Mouse (Mus musculus) midbrain, embryonic 10.5 days (tissue): ENCODE data around the gene Epha4. TPM values are rescaled to one million over a fixed set of nuclear protein-coding genes. Genes with fewer than 3 reads are reported as not detected.
A peak's percentile ranks its signal among the peaks of the same experiment; 100 is the strongest.

Source experiments
- DNase-seq: peaks from one replicate; pipeline ENCODE4 v3.0.0-alpha.2; 2017; ENCODE audit warnings: low spot score
- H3K27ac ChIP-seq: fragments of 300-500 bp; sonication (generic); replicated peaks from 2 replicates; pipeline ENCODE4 v1.5.1; 2016; ENCODE audit warnings: mild to moderate bottlenecking
- H3K27me3 ChIP-seq: fragments of 300-500 bp; sonication (generic); 2 replicates; pipeline ENCODE4 v1.6.1; 2016; ENCODE audit warnings: low read depth, mild to moderate bottlenecking; ENCODE audit not compliant: poor library complexity, severe bottlenecking
- H3K36me3 ChIP-seq: fragments of 300-500 bp; sonication (generic); 2 replicates; pipeline ENCODE4 v1.6.1; 2016; ENCODE audit warnings: mild to moderate bottlenecking, moderate library complexity
- H3K4me1 ChIP-seq: fragments of 300-500 bp; sonication (generic); 2 replicates; pipeline ENCODE4 v1.6.1; 2016
- H3K4me3 ChIP-seq: fragments of 300-500 bp; sonication (generic); 2 replicates; pipeline ENCODE4 v1.5.1; 2016; ENCODE audit warnings: mild to moderate bottlenecking, moderate library complexity
- H3K9me3 ChIP-seq: fragments of 300-500 bp; sonication (generic); replicated peaks from 2 replicates; pipeline ENCODE4 v1.6.1; 2016; ENCODE audit warnings: mild to moderate bottlenecking
- WGBS: fragments of 180-500 bp; shearing (Covaris S2); methylation state at CpG from one replicate; pipeline ENCODE4 v1.1.7; 2016; 5-methylcytosine and 5-hydroxymethylcytosine counted together
- polyA plus RNA-seq: library from polyadenylated mRNA; unstranded; fragments of >200 nt; fragmentation: Nextera tagmentation; extraction: Ambion mirVana; gene quantifications from 2 replicates; pipeline ENCODE4 v1.2.1, GENCODE M21; 2016

The Epha4 gene
- polyA plus RNA-seq, 1 experiment from 2014 or later, result 17.1 TPM

GRCm38 (mm10) chr1:77465524-77465923 lies 49.4 kb downstream of the Epha4 start:
- WGBS, result 90% methylated on average over 4 of the region's 4 CpGs
- H3K27ac ChIP-seq, result no peak overlapping the region
- no peak for DNase-seq
- H3K4me3 ChIP-seq, result no peak overlapping the region
- H3K36me3 ChIP-seq, result no peaks in the 10 kb centered on the region
- H3K27me3 ChIP-seq, result peaks cover 20% of the 10 kb centered on the region
- H3K4me1 ChIP-seq, result peaks cover 30% of the 10 kb centered on the region
- H3K9me3 ChIP-seq, result no peaks in the 10 kb centered on the region

DNA sequence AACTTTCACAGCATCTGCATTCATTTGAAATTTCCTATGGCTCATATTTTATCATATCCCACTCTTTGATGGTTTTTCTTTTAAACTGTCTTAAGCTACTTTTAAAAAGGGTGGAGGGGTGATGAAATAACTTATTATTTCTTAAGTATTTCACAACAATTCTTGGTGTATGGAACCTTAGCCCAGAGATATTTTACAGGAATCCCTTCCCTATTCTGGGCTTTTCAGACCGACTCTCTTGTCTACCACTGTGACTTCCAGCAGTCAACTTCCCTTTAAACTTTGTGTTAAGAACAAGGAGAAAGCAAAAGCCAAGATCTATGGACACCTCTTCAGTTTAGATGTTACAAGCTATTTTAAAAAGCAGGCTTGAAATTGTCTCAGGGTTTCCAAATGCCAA lies 50.8 kb downstream of the Epha4 start:
- no peak overlapping the region for H3K4me3 ChIP-seq
- H3K4me1 ChIP-seq, result peaks cover 28% of the 10 kb centered on the region
- WGBS, result 83% methylated on average over 1 of the region's 1 CpGs
- H3K27ac ChIP-seq, result no peak overlapping the region
- no peak for DNase-seq
- peaks cover 33% of the 10 kb centered on the region for H3K27me3 ChIP-seq
- H3K9me3 ChIP-seq, result no peaks in the 10 kb centered on the region
- H3K36me3 ChIP-seq, result no peaks in the 10 kb centered on the region

- no peaks in the 10 kb centered on the region for H3K9me3 ChIP-seq
- no peak overlapping the region for H3K4me3 ChIP-seq
- DNase-seq, result no peak
- H3K27ac ChIP-seq, result 0 out of 2 replicates have a peak overlapping the region, but pooled peaks have one; percentile 7
- peaks cover 40% of the 10 kb centered on the region for H3K4me1 ChIP-seq
- peaks cover 45% of the 10 kb centered on the region for H3K27me3 ChIP-seq
- H3K36me3 ChIP-seq, result no peaks in the 10 kb centered on the region
- WGBS, result 11% methylated on average over 3 of the region's 3 CpGs
Measured at GRCm38 (mm10) chr1:77461877-77462615, 52.8 kb downstream of the Epha4 start.

DNA sequence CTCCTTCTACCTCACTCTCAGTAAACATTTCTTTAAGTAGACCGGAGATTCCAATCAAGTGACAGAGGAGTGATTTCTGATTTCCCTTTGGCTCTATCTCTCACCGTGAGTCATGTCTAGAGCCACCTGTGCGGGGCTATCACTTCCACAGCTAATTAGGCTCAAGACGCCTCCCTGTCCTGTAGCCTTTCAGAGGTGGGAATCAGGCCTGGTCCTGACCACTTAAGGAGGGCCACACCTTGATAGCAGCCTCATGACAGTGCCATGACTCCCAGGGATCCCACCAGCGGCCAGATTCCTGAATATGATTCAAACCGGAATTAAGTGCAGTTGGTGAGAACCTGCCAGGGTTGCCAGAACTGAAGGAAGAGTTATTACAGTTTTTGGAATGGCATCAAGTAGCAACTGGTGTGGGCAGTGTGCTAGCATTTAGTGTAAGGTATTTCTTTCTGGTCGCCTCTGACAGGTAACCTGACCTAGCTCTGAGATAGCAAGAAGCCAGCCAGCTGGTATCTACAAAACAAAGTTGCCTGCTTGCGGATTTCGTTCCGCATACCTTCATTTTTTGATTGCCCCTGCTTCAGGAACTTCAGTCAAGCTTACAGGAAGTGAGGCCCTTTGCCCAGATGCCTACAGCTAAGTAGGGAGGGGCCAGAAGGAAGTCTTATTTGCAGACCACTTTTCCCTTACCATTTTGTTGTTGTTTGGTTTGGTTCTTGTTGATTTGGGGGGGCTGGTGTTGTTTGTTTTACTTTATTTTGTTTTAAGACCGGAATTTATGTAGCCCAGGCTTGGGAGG lies 53.9 kb downstream of the Epha4 start:
- Histone ChIP-seq H3K36me3 (no peaks in the 10 kb centered on the region), H3K27ac (no peak overlapping the region), H3K4me3 (no peak overlapping the region), H3K27me3 (peaks cover 45% of the 10 kb centered on the region), H3K9me3 (no peaks in the 10 kb centered on the region), H3K4me1 (peaks cover 47% of the 10 kb centered on the region)
- WGBS, result 69% methylated on average over 11 of the region's 11 CpGs
- no peak for DNase-seq

DNA sequence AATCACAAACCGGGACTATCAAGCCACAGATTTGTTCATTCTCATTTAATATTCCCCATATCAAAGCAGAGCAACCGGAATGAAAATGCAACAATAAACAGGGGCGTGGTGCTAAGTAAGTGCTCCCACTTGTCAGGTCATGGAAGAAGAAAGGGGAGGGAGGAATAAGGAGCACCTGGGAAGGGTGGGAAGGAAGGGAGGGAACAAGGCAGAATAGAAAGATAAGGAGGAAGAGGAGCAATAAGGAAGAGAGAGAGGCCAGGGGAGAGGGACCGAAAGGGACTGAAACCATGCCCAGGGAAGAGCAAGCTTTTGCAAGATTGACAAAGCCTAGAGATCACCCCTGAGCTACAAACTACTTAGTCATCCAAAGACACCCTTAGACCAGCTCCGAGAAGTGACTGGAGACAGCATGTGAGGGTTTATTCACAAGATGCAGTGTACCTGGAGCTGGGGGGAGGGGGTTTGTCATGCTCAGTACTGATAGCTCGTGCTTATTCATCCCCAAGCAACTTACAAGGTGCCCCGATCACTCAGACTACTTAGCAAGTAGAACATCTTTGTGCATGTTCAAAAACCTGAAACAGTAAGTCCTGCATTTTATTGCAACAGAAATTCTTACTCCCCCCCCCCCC lies 56.0 kb downstream of the Epha4 start:
- Histone ChIP-seq H3K36me3 (no peaks in the 10 kb centered on the region), H3K4me1 (peaks cover 47% of the 10 kb centered on the region), H3K9me3 (no peaks in the 10 kb centered on the region), H3K4me3 (no peak overlapping the region), H3K27me3 (peaks cover 39% of the 10 kb centered on the region), H3K27ac (no peak overlapping the region)
- 86% methylated on average over 7 of the region's 7 CpGs for WGBS
- no peak for DNase-seq

DNA sequence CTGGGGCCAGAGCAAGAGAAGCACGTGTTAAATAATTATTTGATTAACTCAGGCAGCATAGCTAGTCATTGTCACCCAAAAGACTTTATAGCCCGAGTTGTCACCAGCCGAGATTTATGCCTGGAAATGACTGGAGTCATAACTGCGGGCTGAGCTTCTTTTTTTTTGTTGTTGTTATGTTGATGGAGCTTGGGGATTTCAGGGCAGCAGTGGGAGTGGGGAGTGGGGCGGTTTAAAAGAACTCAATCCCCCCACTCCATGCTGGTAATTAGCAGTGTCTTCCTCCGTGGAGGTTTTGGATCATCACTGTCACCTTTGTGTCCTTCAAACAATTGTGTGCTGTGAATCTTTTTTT lies 57.5 kb downstream of the Epha4 start:
- 40% methylated on average over 6 of the region's 6 CpGs for WGBS
- peaks cover 33% of the 10 kb centered on the region for H3K27me3 ChIP-seq
- no peaks in the 10 kb centered on the region for H3K9me3 ChIP-seq
- no peaks in the 10 kb centered on the region for H3K36me3 ChIP-seq
- H3K27ac ChIP-seq, result no peak overlapping the region
- no peak overlapping the region for H3K4me3 ChIP-seq
- H3K4me1 ChIP-seq, result peaks cover 35% of the 10 kb centered on the region
- DNase-seq, result no peak

GRCm38 (mm10) chr1:77456695-77457445 lies 58.0 kb downstream of the Epha4 start:
- no peaks in the 10 kb centered on the region for H3K9me3 ChIP-seq
- 30% methylated on average over 7 of the region's 7 CpGs for WGBS
- H3K4me3 ChIP-seq, result no peak overlapping the region
- H3K36me3 ChIP-seq, result no peaks in the 10 kb centered on the region
- DNase-seq, result no peak
- H3K27me3 ChIP-seq, result peaks cover 33% of the 10 kb centered on the region
- 0 out of 2 replicates have a peak overlapping the region, but pooled peaks have one; percentile 28 for H3K27ac ChIP-seq
- H3K4me1 ChIP-seq, result peaks cover 30% of the 10 kb centered on the region

DNA sequence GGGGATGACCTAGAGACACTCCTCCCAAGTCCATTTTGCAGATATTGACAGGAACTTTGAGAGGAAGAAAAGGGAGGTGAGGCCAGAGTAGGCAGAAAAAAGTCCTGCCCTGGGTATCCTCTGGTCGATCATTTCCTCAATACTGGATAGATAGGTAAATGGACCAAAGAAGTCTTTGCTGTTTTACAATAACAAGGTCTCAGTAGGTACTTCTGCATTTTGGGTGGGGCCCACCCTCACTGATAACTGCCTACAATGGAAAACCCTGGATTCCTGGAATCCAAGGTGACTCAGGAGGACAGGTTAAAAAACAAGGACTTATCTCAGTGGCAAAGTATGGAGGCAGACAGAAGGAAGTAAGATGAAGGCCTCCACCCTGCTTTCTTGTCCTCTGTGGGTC lies 61.1 kb downstream of the Epha4 start:
- Histone ChIP-seq H3K27ac (no peak overlapping the region), H3K27me3 (peaks cover 9% of the 10 kb centered on the region), H3K4me3 (no peak overlapping the region), H3K36me3 (no peaks in the 10 kb centered on the region), H3K9me3 (no peaks in the 10 kb centered on the region), H3K4me1 (peaks cover 19% of the 10 kb centered on the region)
- 89% methylated on average over 1 of the region's 1 CpGs for WGBS
- DNase-seq, result no peak

DNA sequence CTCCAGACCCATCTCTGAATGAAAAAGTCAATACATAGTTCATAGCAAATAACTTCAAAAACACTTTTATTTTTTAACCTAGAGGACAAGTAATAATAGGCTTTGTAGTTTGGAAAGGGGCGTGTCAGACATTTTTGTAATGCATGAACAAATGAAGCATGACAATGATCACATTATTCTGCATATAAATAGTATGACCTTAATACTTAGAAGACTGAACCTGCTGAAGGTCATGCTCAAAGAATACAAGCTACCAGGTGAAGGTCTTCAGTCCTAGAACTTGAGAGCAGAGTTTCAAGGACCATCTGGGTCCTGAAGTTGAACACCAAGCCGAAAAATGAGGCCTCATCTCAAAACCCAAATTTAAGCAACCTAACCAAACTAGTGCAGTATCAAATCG lies 62.2 kb downstream of the Epha4 start:
- H3K36me3 ChIP-seq, result no peaks in the 10 kb centered on the region
- WGBS, result 88% methylated on average over 3 of the region's 3 CpGs
- no peak overlapping the region for H3K27ac ChIP-seq
- H3K9me3 ChIP-seq, result no peaks in the 10 kb centered on the region
- H3K27me3 ChIP-seq, result no peaks in the 10 kb centered on the region
- H3K4me3 ChIP-seq, result no peak overlapping the region
- no peak for DNase-seq
- H3K4me1 ChIP-seq, result peaks cover 12% of the 10 kb centered on the region

GRCm38 (mm10) chr1:77451541-77451940 lies 63.3 kb downstream of the Epha4 start:
- H3K9me3 ChIP-seq, result no peaks in the 10 kb centered on the region
- no peak overlapping the region for H3K27ac ChIP-seq
- WGBS, result 91% methylated on average over 3 of the region's 3 CpGs
- DNase-seq, result no peak
- no peak overlapping the region for H3K4me3 ChIP-seq
- H3K36me3 ChIP-seq, result no peaks in the 10 kb centered on the region
- H3K27me3 ChIP-seq, result 0 out of 2 replicates have a peak, but pooled peaks cover under 1% of the 10 kb centered on the region
- peaks cover 2% of the 10 kb centered on the region for H3K4me1 ChIP-seq

DNA sequence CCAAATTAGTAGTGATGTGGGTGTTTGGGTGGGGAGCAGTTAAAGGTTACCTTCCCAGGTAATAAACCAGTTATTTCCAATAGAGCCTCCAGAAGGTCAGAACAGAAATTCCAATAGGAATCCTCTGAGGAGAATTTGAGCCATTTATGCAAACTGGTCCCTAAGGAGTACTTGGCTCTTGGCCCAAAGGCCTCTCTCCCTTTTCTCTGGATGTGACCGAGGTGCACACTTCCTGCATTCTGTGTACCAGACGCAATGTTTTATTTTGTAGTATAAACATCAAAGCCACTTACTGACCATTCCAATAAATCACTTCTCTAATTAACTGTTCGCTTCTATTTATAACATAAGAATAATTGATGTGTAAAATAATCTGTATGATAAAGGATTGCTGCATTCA lies 64.7 kb downstream of the Epha4 start:
- H3K4me3 ChIP-seq, result no peak overlapping the region
- DNase-seq, result no peak
- whole genome bisulfite sequencing, result 91% methylated on average over 3 of the region's 3 CpGs
- no peaks in the 10 kb centered on the region for H3K36me3 ChIP-seq
- peaks cover 5% of the 10 kb centered on the region; the same call in 1 of the 2 replicates for H3K27me3 ChIP-seq
- H3K9me3 ChIP-seq, result no peaks in the 10 kb centered on the region
- no peak overlapping the region for H3K27ac ChIP-seq
- 0 out of 2 replicates have a peak, but pooled peaks cover 3% of the 10 kb centered on the region for H3K4me1 ChIP-seq

DNA sequence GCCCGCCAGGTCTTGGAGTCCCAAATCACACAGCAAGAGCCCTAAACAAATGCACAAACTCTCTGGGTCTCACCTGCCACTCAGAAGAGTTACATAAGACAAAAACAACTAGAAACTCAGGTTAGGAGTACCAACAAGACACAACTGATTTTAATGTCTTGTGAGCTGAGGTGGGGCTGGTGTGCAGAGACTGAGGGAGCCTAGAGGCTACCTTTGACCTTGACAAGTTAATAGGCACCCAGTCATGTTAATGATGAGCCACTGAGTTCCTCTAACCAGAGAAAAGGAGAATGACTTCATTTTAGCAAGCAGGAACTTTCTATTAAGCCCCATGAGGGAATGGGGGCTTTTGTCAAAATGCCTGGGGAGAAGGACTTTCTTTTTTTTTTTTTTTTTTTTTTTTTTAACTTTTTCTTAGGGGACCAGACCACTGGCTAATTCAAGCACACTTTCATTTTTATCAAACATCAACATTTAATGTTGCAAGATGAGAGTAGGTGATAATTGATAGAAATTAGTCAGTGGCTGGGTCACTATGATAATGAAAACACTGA lies 67.8 kb downstream of the Epha4 start:
- peaks cover 5% of the 10 kb centered on the region for H3K4me1 ChIP-seq
- no peak overlapping the region for H3K4me3 ChIP-seq
- DNase-seq, result no peak
- no peak overlapping the region for H3K27ac ChIP-seq
- WGBS, result 77% methylated on average over 1 of the region's 1 CpGs
- peaks cover 26% of the 10 kb centered on the region for H3K36me3 ChIP-seq
- no peaks in the 10 kb centered on the region for H3K9me3 ChIP-seq
- H3K27me3 ChIP-seq, result peaks cover 34% of the 10 kb centered on the region
